Mouse (Mus musculus) ES-Bruce4 (cell line): Measurements from ENCODE around the gene Vmn1r206. TPM values are rescaled to one million over a fixed set of nuclear protein-coding genes. Genes with fewer than 3 reads are reported as not detected.
A peak's percentile ranks its signal among the peaks of the same experiment; 100 is the strongest.
"Not testable (repeated sequence)": the region's sequence is repeated elsewhere in the genome, so short reads cannot be mapped to it uniquely, and the experiment has no call there.

Experiments used
- H3K27ac ChIP-seq: 2 replicates; pipeline ENCODE4 v1.5.1; 2012; ENCODE audit warnings: low read length, inconsistent platforms; ENCODE audit not compliant: insufficient read depth
- H3K27me3 ChIP-seq: 2 replicates; pipeline ENCODE4 v1.6.1; 2012; ENCODE audit warnings: mild to moderate bottlenecking, low read length, inconsistent platforms; ENCODE audit not compliant: control insufficient read depth, poor library complexity, insufficient read depth, severe bottlenecking
- H3K36me3 ChIP-seq: 2 replicates; pipeline ENCODE4 v1.6.1; 2012; ENCODE audit warnings: inconsistent platforms, mild to moderate bottlenecking, low read length, moderate library complexity; ENCODE audit not compliant: control insufficient read depth, poor library complexity, insufficient read depth, severe bottlenecking
- H3K4me1 ChIP-seq: one replicate; pipeline ENCODE4 v1.8.1; 2011; ENCODE audit warnings: low read length; ENCODE audit not compliant: control insufficient read depth, insufficient read depth
- H3K4me3 ChIP-seq: 2 replicates; pipeline ENCODE4 v1.5.1; 2011; ENCODE audit warnings: low read depth, mild to moderate bottlenecking, low read length
- H3K9ac ChIP-seq: 2 replicates; pipeline ENCODE4 v1.6.1; 2012; ENCODE audit warnings: low read depth, mild to moderate bottlenecking, inconsistent platforms; ENCODE audit not compliant: poor library complexity, severe bottlenecking
- H3K9me3 ChIP-seq: replicated peaks from 2 replicates; pipeline ENCODE4 v1.6.1; 2012; ENCODE audit warnings: mild to moderate bottlenecking, low read length, inconsistent platforms; ENCODE audit not compliant: control insufficient read depth, poor library complexity, insufficient read depth, severe bottlenecking
- CTCF ChIP-seq: IDR thresholded peaks from one replicate; pipeline ENCODE4 v1.8.1; 2011; ENCODE audit warnings: low read depth, low read length
- EP300 ChIP-seq: IDR thresholded peaks from 2 replicates; pipeline ENCODE4 v1.6.1; 2011; ENCODE audit warnings: low read depth, low read length; ENCODE audit not compliant: insufficient read depth
- POLR2A ChIP-seq: IDR thresholded peaks from one replicate; pipeline ENCODE4 v1.8.1; 2011; ENCODE audit warnings: low read length; ENCODE audit not compliant: insufficient read depth
- polyA plus RNA-seq: library from polyadenylated mRNA; stranded (reverse); fragments of >200 nt; gene quantifications from 2 replicates; pipeline ENCODE4 v1.2.4, GENCODE M21; 2011; ENCODE audit warnings: low read depth; ENCODE audit not compliant: missing spikeins, insufficient read depth, insufficient read length

Gene Vmn1r206
- not detected in 2 replicates for polyA plus RNA-seq

GRCm38 (mm10) chr13:22624151-22624550 is at the start of gene Vmn1r206:
TSS of gene Vmn1r206 (minus strand) at chr13:22624251.
- H3K27me3 ChIP-seq, H3K9ac ChIP-seq, H3K4me3 ChIP-seq, H3K36me3 ChIP-seq, H3K27ac ChIP-seq, H3K4me1 ChIP-seq, H3K9me3 ChIP-seq: not testable (repeated sequence)

DNA sequence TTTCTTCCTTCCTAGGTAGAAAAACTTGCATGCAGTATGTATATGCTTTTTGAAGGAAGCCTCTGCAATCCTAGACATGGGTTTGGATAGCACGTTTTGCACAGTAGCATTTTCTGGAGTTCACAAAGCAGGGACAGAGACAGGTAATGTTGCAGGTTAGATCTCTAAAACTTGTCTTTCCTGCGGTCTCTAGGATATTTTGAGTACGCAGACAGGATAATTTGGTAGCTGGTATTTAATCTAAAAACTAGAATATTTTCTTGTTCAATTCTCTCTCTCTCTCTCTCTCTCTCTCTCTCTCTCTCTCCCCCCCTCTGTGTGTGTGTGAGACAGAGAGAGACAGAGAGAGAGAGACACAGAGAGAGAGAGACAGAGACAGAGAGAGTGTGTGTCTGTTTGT is 31.2 kb downstream of the Vmn1r206 start, which contains the start of gene Vmn1r205:
TSS of gene Vmn1r205 (minus strand) at position 101 of the 400 bp plus-strand sequence.
- H3K4me1 ChIP-seq = no peaks in the 10 kb centered on the region
- TF ChIP-seq EP300 (no peak), POLR2A (no peak), CTCF (no peak)
- no peaks in the 10 kb centered on the region for H3K36me3 ChIP-seq
- H3K9ac ChIP-seq = no peak within 1 kb of the TSS
- no peak within 1 kb of the TSS for H3K27ac ChIP-seq
- no peak within 1 kb of the TSS for H3K4me3 ChIP-seq
- no peaks in the 10 kb centered on the region for H3K9me3 ChIP-seq
- no peaks in the 10 kb centered on the region for H3K27me3 ChIP-seq

- not testable (repeated sequence) for H3K36me3 ChIP-seq, H3K27me3 ChIP-seq, H3K27ac ChIP-seq, H3K4me1 ChIP-seq, H3K9me3 ChIP-seq
- Histone ChIP-seq H3K9ac (peak overlapping the region; percentile 43; the same call in 1 of the 2 replicates), H3K4me3 (peak overlapping the region; percentile 77)
These were observed 40.7 kb downstream of the Vmn1r206 start for GRCm38 (mm10) chr13:22583336-22583735.

GRCm38 (mm10) chr13:22574911-22575310 is 49.1 kb downstream of the Vmn1r206 start:
- not testable (repeated sequence) for H3K4me1 ChIP-seq, H3K9me3 ChIP-seq, H3K36me3 ChIP-seq, H3K4me3 ChIP-seq, H3K27me3 ChIP-seq, H3K27ac ChIP-seq, H3K9ac ChIP-seq

Other genes with a start within 250 kb of the Vmn1r206 start
- not detected in 2 replicates for gene Vmn1r199, start 244.4 kb downstream of the Vmn1r206 start, polyA plus RNA-seq
- gene Vmn1r200, start 233.9 kb downstream of the Vmn1r206 start, polyA plus RNA-seq = not detected in 2 replicates
- gene Vmn1r201, start 152.3 kb downstream of the Vmn1r206 start, polyA plus RNA-seq = 0.12 TPM in 1 of 2 replicates, not detected in the other
- 0.17 TPM in 1 of 2 replicates, not detected in the other for gene Vmn1r202, start 118.9 kb downstream of the Vmn1r206 start, polyA plus RNA-seq
- gene Vmn1r203, start 106.1 kb downstream of the Vmn1r206 start, polyA plus RNA-seq = not detected in 2 replicates
- gene Vmn1r204, start 71.1 kb downstream of the Vmn1r206 start, polyA plus RNA-seq = not detected in 2 replicates
- gene Vmn1r205, start 31.3 kb downstream of the Vmn1r206 start, polyA plus RNA-seq = not detected in 2 replicates
- gene Vmn1r207-ps, start 105.4 kb upstream of the Vmn1r206 start, polyA plus RNA-seq = not detected in 2 replicates
- gene Vmn1r208, start 153.1 kb upstream of the Vmn1r206 start, polyA plus RNA-seq = 0.31 TPM in 1 of 2 replicates, not detected in the other
- gene Vmn1r209, start 185.4 kb upstream of the Vmn1r206 start, polyA plus RNA-seq = not detected in 2 replicates
- not detected in 2 replicates for gene Vmn1r210, start 207.1 kb upstream of the Vmn1r206 start, polyA plus RNA-seq
- not detected in 2 replicates for gene Vmn1r211, start 233.3 kb upstream of the Vmn1r206 start, polyA plus RNA-seq